Mouse (Mus musculus) activated CD4-positive, CD25-positive, alpha-beta regulatory T cell, adult 4 months (primary cell): ENCODE measurements around the gene Unc13d. TPM values are rescaled to one million over a fixed set of nuclear protein-coding genes. Genes with fewer than 3 reads are reported as not detected.
A peak's percentile ranks its signal among the peaks of the same experiment; 100 is the strongest.
"Not testable (repeated sequence)": the region's sequence is repeated elsewhere in the genome, so short reads cannot be mapped to it uniquely, and the experiment has no call there.

Experiments used
- ATAC-seq: one replicate; pipeline ENCODE4 v1.8.0; 2017
- polyA plus RNA-seq, 2 experiments: library from polyadenylated mRNA; unstranded; fragments of 100-300 nt; shearing (Covaris generic); gene quantifications; one replicate each; pipeline ENCODE4 v1.2.1; 2017

The Unc13d gene
- polyA plus RNA-seq, 2 experiments from 2014 or later = 68.6 to 116 TPM

GRCm38 (mm10) chr11:116020519-116020922, 57.2 kb downstream of the Unc13d start:
- ATAC-seq = no peak

DNA sequence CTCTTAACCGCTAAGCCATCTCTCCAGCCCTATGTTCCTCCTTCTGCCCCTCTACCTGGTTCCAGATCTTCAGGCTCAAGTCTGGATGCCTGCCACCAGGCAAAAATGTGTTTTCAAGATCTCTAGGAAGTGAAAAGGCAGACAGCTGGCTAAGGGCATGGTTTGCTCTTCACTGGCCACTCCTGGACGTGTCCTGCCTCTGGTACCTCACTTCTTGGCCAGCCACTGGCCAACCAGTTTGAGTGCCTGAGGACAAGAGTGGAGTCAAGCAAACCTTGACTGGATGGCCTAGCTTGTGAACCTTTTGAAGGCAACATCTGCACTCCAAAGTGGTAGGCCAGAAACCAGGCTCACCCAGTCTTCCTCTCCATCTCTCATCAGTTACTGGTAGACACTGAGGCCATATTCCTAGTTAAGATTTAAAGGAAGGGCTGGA, 57.8 kb downstream of the Unc13d start:
- no peak for ATAC-seq

- ATAC-seq = no peak
Measured at GRCm38 (mm10) chr11:116019360-116019791, 58.4 kb downstream of the Unc13d start.

GRCm38 (mm10) chr11:116018867-116019266, 58.9 kb downstream of the Unc13d start:
- ATAC-seq = not testable (repeated sequence)

GRCm38 (mm10) chr11:116018106-116018505, 59.7 kb downstream of the Unc13d start:
- no peak for ATAC-seq

DNA sequence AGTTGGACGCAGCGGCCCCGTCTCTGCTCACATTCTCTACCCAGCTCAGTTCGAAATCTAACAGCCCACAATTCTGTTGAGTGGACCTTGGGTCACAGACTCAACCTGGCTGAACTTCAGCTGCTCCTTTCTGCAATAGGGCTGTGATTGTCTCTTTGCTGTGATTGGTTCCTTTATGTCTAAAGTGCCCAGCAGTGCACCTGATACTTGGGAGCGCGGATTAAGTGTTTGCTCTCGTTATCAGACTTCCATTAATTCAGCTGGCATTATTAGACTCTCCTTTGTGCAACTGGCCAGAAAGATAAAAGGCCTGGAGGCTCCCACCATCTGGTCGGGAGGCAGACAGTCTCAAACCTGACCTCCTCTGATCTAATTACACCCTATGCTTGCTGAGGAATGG, 62.9 kb downstream of the Unc13d start:
- no peak for ATAC-seq

GRCm38 (mm10) chr11:116012262-116012947, 65.4 kb downstream of the Unc13d start, which contains the start of gene Galk1:
Galk1 (minus strand) TSS chr11:116012719.
- peak; percentile 78 for ATAC-seq

Other genes with a start within 250 kb of the Unc13d start
- gene Myo15b, start 219.6 kb downstream of the Unc13d start, polyA plus RNA-seq = not detected
- gene Smim5, start 178.0 kb downstream of the Unc13d start, polyA plus RNA-seq = 1 to 10 TPM in 1 of 2 experiments, under 1 TPM in 1; 0.89 to 1.2 TPM
- 1 to 10 TPM; 2.5 to 3.6 TPM for gene Smim6, start 165.9 kb downstream of the Unc13d start, polyA plus RNA-seq
- gene Sap30bp, start 144.7 kb downstream of the Unc13d start, polyA plus RNA-seq = 10 to 100 TPM; 36.0 to 53.3 TPM
- 10 to 100 TPM; 12.1 to 22.5 TPM for gene Recql5, start 144.5 kb downstream of the Unc13d start, polyA plus RNA-seq
- not detected for gene Itgb4, start 103.3 kb downstream of the Unc13d start, polyA plus RNA-seq
- gene Galk1, start 65.2 kb downstream of the Unc13d start, polyA plus RNA-seq = 10 to 100 TPM; 23.0 to 25.3 TPM
- gene H3f3b, start 50.0 kb downstream of the Unc13d start, polyA plus RNA-seq = 1,000 to 10,000 TPM; 1,520 to 1,873 TPM
- 10 to 100 TPM; 10.4 to 12.3 TPM for gene Unk, start 47.6 kb downstream of the Unc13d start, polyA plus RNA-seq
- 100 to 1,000 TPM in 1 of 2 experiments, 10 to 100 TPM in 1; 85.4 to 142 TPM for gene Wbp2, start 9.0 kb upstream of the Unc13d start, polyA plus RNA-seq
- not detected for gene Trim47, start 49.2 kb upstream of the Unc13d start, polyA plus RNA-seq
- 10 to 100 TPM; 10.7 to 11.9 TPM for gene Trim65, start 53.2 kb upstream of the Unc13d start, polyA plus RNA-seq
- 10 to 100 TPM; 17.9 to 25.8 TPM for gene Mrpl38, start 60.9 kb upstream of the Unc13d start, polyA plus RNA-seq
- gene Fbf1, start 90.2 kb upstream of the Unc13d start, polyA plus RNA-seq = 1 to 10 TPM; 2.1 to 3.4 TPM
- 10 to 100 TPM; 56.1 to 77.2 TPM for gene Ten1, start 120.9 kb upstream of the Unc13d start, polyA plus RNA-seq
- gene Acox1, start 121.1 kb upstream of the Unc13d start, polyA plus RNA-seq = 10 to 100 TPM; 10.0 to 11.7 TPM
- not detected for gene Evpl, start 160.1 kb upstream of the Unc13d start, polyA plus RNA-seq
- 10 to 100 TPM; 33.1 to 42.4 TPM for gene Srp68, start 196.3 kb upstream of the Unc13d start, polyA plus RNA-seq
- not detected for gene Galr2, start 203.0 kb upstream of the Unc13d start, polyA plus RNA-seq
- gene Exoc7, start 229.3 kb upstream of the Unc13d start, polyA plus RNA-seq = 10 to 100 TPM; 49.2 to 80.4 TPM